8 mouse cellular contexts compared by ENCODE assay signal in genomic region chr16:21641944-21642343, GRCm38 (mm10). TPM values are rescaled to one million over a fixed set of nuclear protein-coding genes. Genes with fewer than 3 reads are reported as not detected.
A peak's percentile ranks its signal among the peaks of the same experiment; 100 is the strongest.
DNase-seq lines count a peak whose midpoint lies in the region; ATAC-seq and TF ChIP-seq lines count a peak whose summit lies in the region.

No protein-coding gene starts in this region.

- DNase-seq in spleen, postnatal 36 days (ENCODE audit: low spot score in 2 of 2) = peak; percentile 45 to 46
- no peak for DNase-seq in spleen, postnatal 10 days (ENCODE audit: low spot score in 2 of 2)
- peak; percentile 16 for DNase-seq in heart, postnatal 25 days (ENCODE audit: low spot score)
- DNase-seq in testis, postnatal 10 days (ENCODE audit: low spot score) = no peak
- no peak for DNase-seq in cerebellum, postnatal 14 days
- no peak for DNase-seq in cerebellum, adult 2 months
- DNase-seq in ovary, postnatal 14 days (ENCODE audit: low spot score) = no peak

- no peak overlapping the region for H3K9ac ChIP-seq in liver, embryonic 15.5 days

- intact Hi-C loops in heart, postnatal 25 days (cut with DNase I) = no loop called here

- no peak overlapping the region for H3K4me2 ChIP-seq in liver, embryonic 15.5 days

- H3K36me3 ChIP-seq in liver, embryonic 15.5 days (replicated peaks) = no peaks in the 10 kb centered on the region

- H3K4me1 ChIP-seq in liver, embryonic 15.5 days (replicated peaks) = peaks cover 26% of the 10 kb centered on the region
- peaks cover 10% of the 10 kb centered on the region; the same call in 1 of the 2 replicates for H3K4me1 ChIP-seq in cerebellum, adult 2 months (ENCODE audit: control insufficient read depth, insufficient read depth, low read length)

- 19% methylated on average over 3 of the region's 3 CpGs for WGBS in liver, embryonic 15.5 days (ENCODE audit: insufficient replicate concordance)
- 83% methylated on average over 3 of the region's 3 CpGs for WGBS in cerebellum, adult 2 months

- no peaks in the 10 kb centered on the region for H3K27me3 ChIP-seq in liver, embryonic 15.5 days
- no peaks in the 10 kb centered on the region for H3K27me3 ChIP-seq in cerebellum, adult 2 months (ENCODE audit: control insufficient read depth, insufficient read depth, low read length)

- no peak overlapping the region for H3K4me3 ChIP-seq in liver, embryonic 15.5 days (replicated peaks)
- H3K4me3 ChIP-seq in cerebellum, adult 2 months (replicated peaks; ENCODE audit: insufficient read depth, low read depth, low read length) = no peak overlapping the region

- H3K27ac ChIP-seq in liver, embryonic 15.5 days (replicated peaks) = peak overlapping the region; percentile 17; the same call in 1 of the 2 replicates
- no peak overlapping the region for H3K27ac ChIP-seq in cerebellum, adult 2 months (ENCODE audit: insufficient read depth, low read length)

- TF ChIP-seq CTCF in cerebellum, adult 2 months (IDR thresholded peaks at IDR 0.05; ENCODE audit: borderline replicate concordance, insufficient read depth, low read depth, low read length) = no peak

- ATAC-seq in liver, embryonic 15.5 days (ENCODE audit: insufficient read depth) = peak; percentile 21; the same call in 1 of the 2 replicates

- H3K9me3 ChIP-seq in liver, embryonic 15.5 days (replicated peaks) = no peaks in the 10 kb centered on the region

- no peak for TF ChIP-seq POLR2A in cerebellum, adult 2 months (IDR thresholded peaks at IDR 0.05; ENCODE audit: borderline replicate concordance, insufficient read depth, low read length)

RNA-seq across cellular contexts. Expression of gene 2510009E07Rik, which starts 52.5 kb away (rescaled TPM):
- 10 to 100 TPM; 27.5 to 29.8 TPM for total RNA-seq in heart, postnatal 25 days (2021)
- 3.0 TPM in 2 replicates for polyA plus RNA-seq in liver, embryonic 15.5 days (2015; fragmentation: Nextera tagmentation; extraction: Ambion mirVana)
- 25.9 and 28.1 TPM in 2 replicates for polyA plus RNA-seq in cerebellum, adult 2 months (2012; rRNA removed)

Comparison
In these comparisons a context has a peak if more than half of its experiments do, and no peak if none do; other contexts are left out.
1. DNase-seq: peak in spleen, postnatal 36 days (2 of 2) and heart, postnatal 25 days (single experiment); none in spleen, postnatal 10 days (0 of 2), testis, postnatal 10 days (single experiment), cerebellum, postnatal 14 days (0 of 2), cerebellum, adult 2 months (0 of 2) and ovary, postnatal 14 days (single experiment).